Mouse (Mus musculus) inflammation-experienced regulatory T-cells, adult 16 weeks (primary cell): ENCODE measurements around the gene Eps8l2. TPM values are rescaled to one million over a fixed set of nuclear protein-coding genes. Genes with fewer than 3 reads are reported as not detected.

Experiments
- polyA plus RNA-seq: library from polyadenylated mRNA; unstranded; fragments of 100-300 nt; shearing (Covaris generic); gene quantifications from one replicate; pipeline ENCODE4 v1.2.1, GENCODE M21; 2017

Eps8l2 gene
- not detected for polyA plus RNA-seq

GRCm38 (mm10) chr7:141338576-141339131, at the start of gene Eps8l2:
Eps8l2 (plus strand) TSS chr7:141338880.

GRCm38 (mm10) chr7:141291921-141292582, 46.6 kb upstream of the Eps8l2 start, which contains the start of gene Drd4:
Drd4 (plus strand) TSS chr7:141292006.

DNA sequence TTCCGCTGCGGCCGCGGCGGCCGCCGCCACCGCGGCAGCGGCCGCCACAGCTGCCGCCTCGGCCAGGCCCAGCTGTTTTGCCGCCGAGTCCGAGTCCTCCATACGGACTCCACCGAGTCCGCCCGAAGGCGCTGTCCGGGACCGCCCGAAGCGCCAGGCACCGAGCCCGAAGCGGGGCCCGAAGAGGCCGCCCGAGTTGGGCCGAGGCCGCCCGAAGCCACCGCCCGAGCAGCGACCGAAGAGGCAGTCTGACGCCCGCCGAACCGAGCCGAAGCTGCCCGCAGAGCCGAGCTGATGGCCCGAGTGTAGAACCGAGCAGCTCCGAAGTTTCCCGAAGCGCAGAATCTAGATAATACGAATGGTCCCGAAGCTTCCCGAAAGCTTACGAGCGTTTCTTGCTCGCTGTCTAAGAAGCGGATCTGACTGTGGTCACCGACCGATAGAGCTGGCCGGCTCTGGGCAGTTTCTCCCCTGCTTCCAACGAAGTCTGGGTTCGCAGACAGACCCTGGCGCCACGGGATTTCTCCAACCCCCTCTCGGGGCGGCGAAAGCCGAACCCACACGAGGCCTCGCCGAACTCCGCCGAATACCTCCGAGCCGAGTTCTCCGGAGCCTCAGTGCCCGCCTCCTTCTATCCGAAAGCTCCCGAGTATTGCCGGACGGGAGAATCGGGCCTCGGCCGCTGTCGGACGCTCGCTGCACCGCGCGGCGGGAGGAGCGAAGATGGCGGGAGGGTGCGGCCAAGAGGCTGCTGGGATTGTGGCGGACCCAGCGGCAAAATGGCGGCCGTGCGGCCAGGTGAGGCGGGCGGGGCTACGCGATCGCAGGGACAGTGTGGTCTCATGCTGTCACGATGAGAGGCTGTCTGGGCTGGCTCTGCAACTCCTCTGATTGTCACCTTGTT, 11.0 kb upstream of the Eps8l2 start, which contains the start of the genes Deaf1 and Tmem80:
Deaf1 (minus strand) TSS at position 222 of the 904 bp plus-strand sequence.
Tmem80 (plus strand) TSS at position 271 of the 904 bp plus-strand sequence.

GRCm38 (mm10) chr7:141391625-141392551, 53.2 kb downstream of the Eps8l2 start, which contains the start of gene Taldo1:
Taldo1 (plus strand) TSS chr7:141392199.

Other genes with a start within 250 kb of the Eps8l2 start
- gene Sigirr, start 238.3 kb upstream of the Eps8l2 start, polyA plus RNA-seq: 261 TPM
- 0.24 TPM for gene Ano9, start 221.1 kb upstream of the Eps8l2 start, polyA plus RNA-seq
- gene Ptdss2, start 216.5 kb upstream of the Eps8l2 start, polyA plus RNA-seq: 19.3 TPM
- 165 TPM for gene Rnh1, start 166.0 kb upstream of the Eps8l2 start, polyA plus RNA-seq
- 3.5 TPM for gene Hras, start 144.9 kb upstream of the Eps8l2 start, polyA plus RNA-seq
- gene Lrrc56, start 144.7 kb upstream of the Eps8l2 start, polyA plus RNA-seq: 3.5 TPM
- 15.4 TPM for gene Lmntd2, start 124.8 kb upstream of the Eps8l2 start, polyA plus RNA-seq
- gene Rassf7, start 123.0 kb upstream of the Eps8l2 start, polyA plus RNA-seq: 24.4 TPM
- 133 TPM for gene Phrf1, start 110.1 kb upstream of the Eps8l2 start, polyA plus RNA-seq
- gene Irf7, start 72.4 kb upstream of the Eps8l2 start, polyA plus RNA-seq: 111 TPM
- not detected for gene Cdhr5, start 62.1 kb upstream of the Eps8l2 start, polyA plus RNA-seq
- gene Sct, start 59.7 kb upstream of the Eps8l2 start, polyA plus RNA-seq: not detected
- gene Drd4, start 46.9 kb upstream of the Eps8l2 start, polyA plus RNA-seq: not detected
- gene Deaf1, start 11.2 kb upstream of the Eps8l2 start, polyA plus RNA-seq: 15.6 TPM
- 41.9 TPM for gene Tmem80, start 11.1 kb upstream of the Eps8l2 start, polyA plus RNA-seq
- 342 TPM for gene Taldo1, start 53.3 kb downstream of the Eps8l2 start, polyA plus RNA-seq
- gene Gatd1, start 75.3 kb downstream of the Eps8l2 start, polyA plus RNA-seq: 85.0 TPM
- gene Cend1, start 90.6 kb downstream of the Eps8l2 start, polyA plus RNA-seq: 0.56 TPM
- 82.4 TPM for gene Slc25a22, start 99.0 kb downstream of the Eps8l2 start, polyA plus RNA-seq
- gene Pidd1, start 105.1 kb downstream of the Eps8l2 start, polyA plus RNA-seq: 14.5 TPM
- 1,588 TPM for gene Rplp2, start 108.5 kb downstream of the Eps8l2 start, polyA plus RNA-seq
- gene Pnpla2, start 116.3 kb downstream of the Eps8l2 start, polyA plus RNA-seq: 99.5 TPM
- not detected for gene Cracr2b, start 122.2 kb downstream of the Eps8l2 start, polyA plus RNA-seq
- gene Cd151, start 128.5 kb downstream of the Eps8l2 start, polyA plus RNA-seq: 8.9 TPM
- 31.5 TPM for gene Polr2l, start 136.3 kb downstream of the Eps8l2 start, polyA plus RNA-seq
- 3.8 TPM for gene Tspan4, start 136.4 kb downstream of the Eps8l2 start, polyA plus RNA-seq
- 24.9 TPM for gene Chid1, start 201.0 kb downstream of the Eps8l2 start, polyA plus RNA-seq
- gene Ap2a2, start 223.3 kb downstream of the Eps8l2 start, polyA plus RNA-seq: 25.5 TPM